Mouse (Mus musculus): ENCODE measurements around the gene Pbdc1.
"Not testable (repeated sequence)": the region's sequence is repeated elsewhere in the genome, so short reads cannot be mapped to it uniquely, and the experiment has no call there.

- TF ChIP-seq CTCF (IDR thresholded peaks at IDR 0.05; ENCODE audit: low read depth, low read length); EP300 (IDR thresholded peaks at IDR 0.05; ENCODE audit: insufficient read depth, low read depth, low read length); POLR2A (IDR thresholded peaks at IDR 0.05; ENCODE audit: insufficient read depth, low read length): not testable (repeated sequence)
These were observed 85.5 kb downstream of the Pbdc1 start for GRCm38 (mm10) chrX:105165007-105165406.
